Mouse (Mus musculus) WW6 (cell line): ENCODE measurements around the gene Ces1f.

Source experiments
- DNase-seq: peaks from one replicate; pipeline ENCODE4 v3.0.0-alpha.2; 2013; ENCODE audit warnings: low read depth, low spot score

The Ces1f gene

GRCm38 (mm10) chr8:93211091-93211490 is 68.5 kb downstream of the Ces1f start:
- no peak for DNase-seq
